ENCODE assay signal across 23 mouse cellular contexts in the genomic region with DNA sequence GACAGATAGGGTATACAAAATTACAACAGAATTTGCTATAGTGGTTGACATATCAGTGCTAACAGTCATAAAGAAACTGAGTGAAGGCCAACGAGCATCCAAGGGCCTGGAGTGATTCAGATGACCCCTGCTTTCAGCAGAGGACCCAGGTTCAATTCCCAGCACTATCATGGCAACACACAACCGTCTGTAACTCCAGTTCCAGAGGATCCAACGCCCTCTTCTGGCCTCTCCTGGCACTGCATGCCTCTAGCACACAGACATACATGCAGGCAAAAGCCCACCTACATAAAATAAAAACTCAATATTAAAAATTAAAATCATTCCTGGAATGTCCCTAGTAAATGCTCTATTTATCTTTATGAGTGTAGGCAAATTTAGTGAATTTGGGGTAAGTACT. TPM values are rescaled to one million over a fixed set of nuclear protein-coding genes. Genes with fewer than 3 reads are reported as not detected.
DNase-seq lines count a peak whose midpoint lies in the region; ATAC-seq and TF ChIP-seq lines count a peak whose summit lies in the region.
"Had no signal": no experiment of that assay in that cellular context is flagged by ENCODE, and none has a peak within 500 bp of the region (broad histone marks: within the 10 kb centered on the region; RNA-seq: fewer than 3 reads in every experiment).

No protein-coding gene starts in this region.

- H3K4me3 ChIP-seq in kidney, postnatal 0 days (replicated peaks; ENCODE audit: low read depth, low read length), result no peak overlapping the region
- no peak overlapping the region for H3K4me3 ChIP-seq in kidney, embryonic 16.5 days (ENCODE audit: low read length)
- no peak overlapping the region for H3K4me3 ChIP-seq in midbrain, postnatal 0 days (ENCODE audit: low read depth, low read length)
- no peak overlapping the region for H3K4me3 ChIP-seq in midbrain, embryonic 15.5 days
- H3K4me3 ChIP-seq: embryonic facial prominence, embryonic 13.5 days; forebrain, embryonic 12.5 days; gastrocnemius, adult 2 months; heart, embryonic 12.5 days had no signal

- H3K9ac ChIP-seq in kidney, postnatal 0 days (ENCODE audit: low read depth, low read length), result no peak overlapping the region
- H3K9ac ChIP-seq in kidney, embryonic 16.5 days (replicated peaks; ENCODE audit: low read length), result no peak overlapping the region
- no peak overlapping the region for H3K9ac ChIP-seq in midbrain, postnatal 0 days (replicated peaks; ENCODE audit: low read length, poor library complexity, severe bottlenecking)
- no peak overlapping the region for H3K9ac ChIP-seq in midbrain, embryonic 15.5 days
- H3K9ac ChIP-seq: embryonic facial prominence, embryonic 13.5 days; forebrain, embryonic 12.5 days; forebrain, postnatal 0 days; heart, embryonic 12.5 days had no signal

- WGBS in kidney, postnatal 0 days, result 69% methylated on average over 3 of the region's 3 CpGs
- 70% methylated on average over 3 of the region's 3 CpGs for WGBS in kidney, embryonic 16.5 days
- 75% methylated on average over 3 of the region's 3 CpGs for WGBS in midbrain, postnatal 0 days
- 72% methylated on average over 3 of the region's 3 CpGs for WGBS in midbrain, embryonic 15.5 days

- H3K9me3 ChIP-seq in kidney, postnatal 0 days (replicated peaks; ENCODE audit: low read length), result no peaks in the 10 kb centered on the region
- no peaks in the 10 kb centered on the region for H3K9me3 ChIP-seq in kidney, embryonic 16.5 days (ENCODE audit: low read length)
- no peaks in the 10 kb centered on the region for H3K9me3 ChIP-seq in midbrain, postnatal 0 days (ENCODE audit: low read length)
- no peaks in the 10 kb centered on the region for H3K9me3 ChIP-seq in midbrain, embryonic 15.5 days
- H3K9me3 ChIP-seq: embryonic facial prominence, embryonic 13.5 days; forebrain, embryonic 12.5 days had no signal

- no peak for TF ChIP-seq POLR2A in brain, embryonic 14.5 days (IDR thresholded peaks at IDR 0.05; ENCODE audit: borderline replicate concordance, extremely low read depth, insufficient read depth, insufficient read length, poor library complexity, severe bottlenecking)

- peak; percentile 10; the same call in 1 of the 2 replicates for TF ChIP-seq CTCF in kidney, postnatal 0 days (IDR thresholded peaks at IDR 0.05; ENCODE audit: low read depth)
- peak; percentile 24; the same call in 1 of the 2 replicates for TF ChIP-seq CTCF in midbrain, postnatal 0 days (IDR thresholded peaks at IDR 0.05)
- TF ChIP-seq CTCF in brain, embryonic 14.5 days (IDR thresholded peaks at IDR 0.05; ENCODE audit: borderline replicate concordance, extremely low read depth, insufficient read depth, insufficient read length), result peak; percentile 23; the same call in 1 of the 2 replicates

- H3K4me1 ChIP-seq in kidney, postnatal 0 days (replicated peaks; ENCODE audit: insufficient read depth, low read length), result no peaks in the 10 kb centered on the region
- no peaks in the 10 kb centered on the region for H3K4me1 ChIP-seq in kidney, embryonic 16.5 days (ENCODE audit: insufficient read depth, low read length)
- H3K4me1 ChIP-seq in midbrain, postnatal 0 days (ENCODE audit: insufficient read depth, low read length), result no peaks in the 10 kb centered on the region
- no peaks in the 10 kb centered on the region for H3K4me1 ChIP-seq in midbrain, embryonic 15.5 days
- H3K4me1 ChIP-seq: embryonic facial prominence, embryonic 13.5 days; forebrain, embryonic 12.5 days; heart, embryonic 12.5 days had no signal

- H3K4me2 ChIP-seq in kidney, postnatal 0 days (ENCODE audit: low read length), result no peak overlapping the region
- H3K4me2 ChIP-seq in kidney, embryonic 16.5 days (replicated peaks; ENCODE audit: low read depth, low read length), result no peak overlapping the region
- H3K4me2 ChIP-seq in midbrain, postnatal 0 days (ENCODE audit: low read depth, low read length, poor library complexity, severe bottlenecking), result no peak overlapping the region
- no peak overlapping the region for H3K4me2 ChIP-seq in midbrain, embryonic 15.5 days
- H3K4me2 ChIP-seq: embryonic facial prominence, embryonic 13.5 days; forebrain, embryonic 12.5 days; heart, embryonic 12.5 days had no signal

- DNase-seq in heart, adult 11 months, result peak; percentile 52
- DNase-seq in heart, adult 18-20 months, result no peak
- DNase-seq in kidney, postnatal 0 days (ENCODE audit: low spot score), result no peak
- no peak for DNase-seq in midbrain, postnatal 0 days (ENCODE audit: low spot score)
- no peak for DNase-seq in brain, embryonic 14.5 days (ENCODE audit: low read depth)
- DNase-seq in frontal cortex, postnatal 14 days (ENCODE audit: low spot score in 2 of 2), result no peak
- DNase-seq: adrenal gland, adult 8-10 months; adrenal gland, postnatal 36 days; B cell, adult 2 months; cerebellum, adult 11 months; cerebellum, adult 9-11 months; cerebellum, postnatal 36 days; forebrain, postnatal 0 days; gastrocnemius, adult 2 months; gastrocnemius, postnatal 36 days had no signal

- H3K36me3 ChIP-seq in kidney, postnatal 0 days (ENCODE audit: insufficient read depth, low read length), result no peaks in the 10 kb centered on the region
- H3K36me3 ChIP-seq in kidney, embryonic 16.5 days (ENCODE audit: insufficient read depth, low read length), result no peaks in the 10 kb centered on the region
- no peaks in the 10 kb centered on the region for H3K36me3 ChIP-seq in midbrain, postnatal 0 days (ENCODE audit: insufficient read depth, low read length)
- H3K36me3 ChIP-seq in midbrain, embryonic 15.5 days (replicated peaks), result no peaks in the 10 kb centered on the region
- H3K36me3 ChIP-seq: embryonic facial prominence, embryonic 13.5 days; forebrain, embryonic 12.5 days; heart, embryonic 12.5 days had no signal

- no peak overlapping the region for H3K27ac ChIP-seq in kidney, postnatal 0 days
- no peak overlapping the region for H3K27ac ChIP-seq in kidney, embryonic 16.5 days (ENCODE audit: low read length)
- H3K27ac ChIP-seq in midbrain, postnatal 0 days (ENCODE audit: low read depth, low read length), result no peak overlapping the region
- H3K27ac ChIP-seq in midbrain, embryonic 15.5 days, result no peak overlapping the region
- H3K27ac ChIP-seq: embryonic facial prominence, embryonic 13.5 days; forebrain, embryonic 12.5 days; gastrocnemius, adult 2 months had no signal

- no peak for ATAC-seq in kidney, postnatal 0 days (replicated peaks; ENCODE audit: low FRiP score, low read depth)
- ATAC-seq in kidney, embryonic 16.5 days (ENCODE audit: low FRiP score, low TSS enrichment), result no peak
- no peak for ATAC-seq in midbrain, postnatal 0 days (ENCODE audit: low FRiP score)
- ATAC-seq in midbrain, embryonic 15.5 days (replicated peaks), result no peak
- ATAC-seq: CD4-positive, CD25-positive, alpha-beta regulatory T cell, adult 4 months; forebrain, postnatal 0 days; hindbrain, embryonic 16.5 days; Patski had no signal

- no peaks in the 10 kb centered on the region for H3K27me3 ChIP-seq in kidney, postnatal 0 days (ENCODE audit: insufficient read depth, low read length)
- no peaks in the 10 kb centered on the region for H3K27me3 ChIP-seq in kidney, embryonic 16.5 days (ENCODE audit: insufficient read depth, low read length)
- H3K27me3 ChIP-seq in midbrain, postnatal 0 days (ENCODE audit: insufficient read depth, low read length), result no peaks in the 10 kb centered on the region
- no peaks in the 10 kb centered on the region for H3K27me3 ChIP-seq in midbrain, embryonic 15.5 days (replicated peaks)
- H3K27me3 ChIP-seq: embryonic facial prominence, embryonic 13.5 days; forebrain, embryonic 12.5 days; Patski had no signal

RNA-seq across cellular contexts. Expression of gene Sox5, which starts 59.7 kb away (rescaled TPM):
- 1 to 10 TPM; 2.6 to 2.9 TPM for total RNA-seq in heart, adult 18-20 months (2021)
- 6.1 and 9.3 TPM in 2 replicates for polyA plus RNA-seq in kidney, postnatal 0 days (2015; fragmentation: Nextera tagmentation; extraction: Ambion mirVana)
- polyA plus RNA-seq in kidney, embryonic 16.5 days (2015; fragmentation: Nextera tagmentation; extraction: Ambion mirVana), result 14.8 and 20.1 TPM in 2 replicates
- total RNA-seq in midbrain, postnatal 0 days (2014; rRNA removed), result 11.3 and 17.7 TPM in 2 replicates
- 25.0 and 25.3 TPM in 2 replicates for polyA plus RNA-seq in midbrain, postnatal 0 days (2015; fragmentation: Nextera tagmentation; extraction: Ambion mirVana)
- polyA plus RNA-seq in midbrain, embryonic 15.5 days (2015; fragmentation: Nextera tagmentation; extraction: Ambion mirVana), result 47.5 and 49.3 TPM in 2 replicates
- 30.3 and 40.8 TPM in 2 replicates for polyA plus RNA-seq in brain, embryonic 14.5 days (2012; rRNA removed)
